Mouse (Mus musculus): Measurements from ENCODE around the gene Trrap.
"Not testable (repeated sequence)": the region's sequence is repeated elsewhere in the genome, so short reads cannot be mapped to it uniquely, and the experiment has no call there.

DNA sequence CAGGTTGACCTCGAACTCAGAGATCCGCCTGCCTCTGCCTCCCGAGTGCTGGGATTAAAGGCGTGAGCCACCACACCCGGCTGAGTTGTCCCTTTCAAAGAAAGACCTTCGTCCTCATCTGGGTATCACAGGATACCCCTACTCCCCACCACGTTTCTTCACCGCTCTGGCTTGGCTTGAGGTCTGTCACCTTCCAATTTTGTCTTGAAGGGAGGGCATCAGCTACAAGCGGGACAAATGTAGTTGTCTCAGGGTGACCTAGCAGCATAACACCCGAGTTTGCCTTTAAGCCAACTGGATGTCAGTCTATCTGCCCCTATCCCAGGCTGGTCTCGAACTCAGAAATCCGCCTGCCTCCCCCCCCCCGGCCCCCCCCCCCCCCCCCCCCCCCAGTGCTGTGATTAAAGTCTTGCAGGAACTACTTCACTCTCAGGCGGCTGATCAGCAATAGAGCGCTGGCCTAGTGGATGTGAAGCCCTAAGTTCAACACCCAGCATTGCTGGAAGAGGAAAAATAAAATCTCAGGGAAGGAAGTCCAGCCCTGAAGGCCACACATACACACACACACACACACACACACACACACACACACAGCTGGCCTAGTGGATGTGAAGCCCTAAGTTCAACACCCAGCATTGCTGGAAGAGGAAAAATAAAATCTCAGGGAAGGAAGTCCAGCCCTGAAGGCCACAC is at the start of gene Trrap:
- not testable (repeated sequence) for TF ChIP-seq MEF2A (IDR thresholded peaks at IDR 0.05; ENCODE audit: extremely low read depth, insufficient replicate concordance, low read depth, low read length, poor library complexity, severe bottlenecking); TCF12 (IDR thresholded peaks at IDR 0.05; ENCODE audit: low read depth, low read length); CTCF (IDR thresholded peaks at IDR 0.05 in 2 of 3, conservative IDR thresholded peaks at IDR 0.05 in 1 of 3; ENCODE audit: control insufficient read depth in 1 of 3, insufficient read depth in 1 of 3, low read depth in 2 of 3, low read length in 3 of 3, poor library complexity in 1 of 3, severe bottlenecking in 1 of 3); ZNF384 (IDR thresholded peaks at IDR 0.05; ENCODE audit: low read depth, low read length); POLR2A (IDR thresholded peaks at IDR 0.05; ENCODE audit: control insufficient read depth in 1 of 2, insufficient read depth in 1 of 2, low read depth in 1 of 2, low read length in 2 of 2, poor library complexity in 1 of 2)
